Mouse (Mus musculus) kidney, embryonic 16.5 days (tissue): ENCODE measurements around the gene Tph1. TPM values are rescaled to one million over a fixed set of nuclear protein-coding genes. Genes with fewer than 3 reads are reported as not detected.

Experiments
- ATAC-seq: fragments of 200-750 bp; cut with Nextera tagmentation; 2 replicates; pipeline ENCODE4 v1.8.0; 2017; ENCODE audit warnings: moderate TSS enrichment; ENCODE audit not compliant: low FRiP score, low TSS enrichment
- H3K27ac ChIP-seq: fragments of 300-500 bp; sonication (generic); 2 replicates; pipeline ENCODE4 v1.5.1; 2014; ENCODE audit warnings: low read length
- H3K27me3 ChIP-seq: fragments of 300-500 bp; sonication (generic); 2 replicates; pipeline ENCODE4 v1.6.1; 2014; ENCODE audit warnings: low read length, control low read depth, mixed read lengths; ENCODE audit not compliant: insufficient read depth
- H3K36me3 ChIP-seq: fragments of 300-500 bp; sonication (generic); 2 replicates; pipeline ENCODE4 v1.6.1; 2014; ENCODE audit warnings: low read length, control low read depth, mixed read lengths; ENCODE audit not compliant: insufficient read depth
- H3K4me1 ChIP-seq: fragments of 300-500 bp; sonication (generic); 2 replicates; pipeline ENCODE4 v1.6.1; 2014; ENCODE audit warnings: low read length, control low read depth, mixed read lengths; ENCODE audit not compliant: insufficient read depth
- H3K4me2 ChIP-seq: fragments of 300-500 bp; sonication (generic); replicated peaks from 2 replicates; pipeline ENCODE4 v1.6.1; 2014; ENCODE audit warnings: low read depth, low read length
- H3K4me3 ChIP-seq: fragments of 300-500 bp; sonication (generic); 2 replicates; pipeline ENCODE4 v1.5.1; 2014; ENCODE audit warnings: mild to moderate bottlenecking, low read length
- H3K9ac ChIP-seq: fragments of 300-500 bp; sonication (generic); replicated peaks from 2 replicates; pipeline ENCODE4 v1.6.1; 2014; ENCODE audit warnings: low read length
- H3K9me3 ChIP-seq: fragments of 300-500 bp; sonication (generic); 2 replicates; pipeline ENCODE4 v1.6.1; 2016; ENCODE audit warnings: low read length, control low read depth
- WGBS: fragments of 180-500 bp; shearing (Covaris S2); extraction: QIAGEN DNeasy Blood & Tissue Kit; methylation state at CpG from one replicate; pipeline ENCODE4 v1.1.7; 2014; 5-methylcytosine and 5-hydroxymethylcytosine counted together
- polyA plus RNA-seq: library from polyadenylated mRNA; unstranded; fragments of >200 nt; fragmentation: Nextera tagmentation; extraction: Ambion mirVana; gene quantifications from 2 replicates; pipeline ENCODE4 v1.2.1, GENCODE M21; 2015

Gene Tph1
- polyA plus RNA-seq, 1 experiment from 2014 or later = 2.2 TPM

DNA sequence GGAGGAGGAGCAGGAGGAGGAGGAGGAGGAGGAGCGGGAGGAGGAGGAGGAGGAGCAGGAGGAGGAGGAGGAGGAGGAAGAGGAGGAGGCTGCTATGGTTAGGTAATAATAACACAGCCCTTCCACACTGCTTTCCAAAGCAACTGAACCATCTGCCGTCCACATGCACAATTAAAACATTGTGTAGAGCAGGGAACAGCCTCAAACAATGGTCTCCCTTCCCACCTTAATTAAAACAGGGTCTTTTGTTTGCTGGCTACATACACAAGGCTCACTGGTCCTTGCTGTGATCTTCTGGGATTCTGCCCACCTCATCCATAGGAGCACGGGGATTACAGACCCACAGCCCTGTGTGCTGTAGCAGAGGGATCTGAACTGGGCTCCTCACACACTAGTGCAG is 48.4 kb downstream of the Tph1 start:
- no peak for ATAC-seq
- Histone ChIP-seq H3K27ac (no peak overlapping the region), H3K9ac (no peak overlapping the region), H3K36me3 (no peaks in the 10 kb centered on the region), H3K4me2 (no peak overlapping the region), H3K4me1 (no peaks in the 10 kb centered on the region), H3K9me3 (no peaks in the 10 kb centered on the region), H3K27me3 (no peaks in the 10 kb centered on the region), H3K4me3 (no peak overlapping the region)
- 77% methylated on average over 2 of the region's 3 CpGs for WGBS

DNA sequence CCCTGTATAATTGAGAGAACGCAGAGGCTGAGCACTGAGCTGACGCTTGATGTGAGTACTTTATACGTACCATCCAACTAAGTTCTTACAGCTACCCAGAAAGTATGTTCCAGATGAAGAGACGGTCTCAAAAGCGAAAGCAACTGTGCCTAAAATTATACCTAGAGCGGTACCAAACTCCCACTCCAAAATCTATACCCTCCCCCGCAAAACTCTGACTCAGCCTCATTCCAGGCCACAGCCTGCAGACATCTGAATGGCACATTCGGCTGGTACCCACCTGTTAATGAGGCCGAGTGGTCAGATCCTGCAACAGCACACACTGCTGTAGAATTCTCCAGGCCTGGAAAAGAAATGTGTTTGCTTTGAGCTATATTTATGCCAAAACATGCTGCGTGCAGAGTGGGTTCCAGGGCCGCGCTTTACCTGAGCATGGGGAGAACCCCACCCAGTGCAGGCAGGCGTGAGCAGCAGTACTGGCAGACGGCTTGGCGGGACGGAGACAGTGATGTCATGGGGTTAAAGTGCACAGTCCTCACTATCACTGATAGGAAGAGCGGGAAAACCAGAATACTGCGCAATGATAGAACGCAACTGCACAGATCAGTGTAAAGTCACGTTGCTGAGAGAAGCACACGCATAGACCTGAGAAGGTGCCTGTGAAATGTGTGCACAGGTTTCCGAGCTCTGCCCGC is 53.8 kb downstream of the Tph1 start:
- WGBS = 89% methylated on average over 23 of the region's 23 CpGs
- Histone ChIP-seq H3K4me2 (no peak overlapping the region), H3K36me3 (no peaks in the 10 kb centered on the region), H3K27ac (no peak overlapping the region), H3K4me3 (no peak overlapping the region), H3K27me3 (no peaks in the 10 kb centered on the region), H3K4me1 (peaks cover 7% of the 10 kb centered on the region; the same call in 1 of the 2 replicates), H3K9me3 (no peaks in the 10 kb centered on the region), H3K9ac (no peak overlapping the region)
- no peak for ATAC-seq

DNA sequence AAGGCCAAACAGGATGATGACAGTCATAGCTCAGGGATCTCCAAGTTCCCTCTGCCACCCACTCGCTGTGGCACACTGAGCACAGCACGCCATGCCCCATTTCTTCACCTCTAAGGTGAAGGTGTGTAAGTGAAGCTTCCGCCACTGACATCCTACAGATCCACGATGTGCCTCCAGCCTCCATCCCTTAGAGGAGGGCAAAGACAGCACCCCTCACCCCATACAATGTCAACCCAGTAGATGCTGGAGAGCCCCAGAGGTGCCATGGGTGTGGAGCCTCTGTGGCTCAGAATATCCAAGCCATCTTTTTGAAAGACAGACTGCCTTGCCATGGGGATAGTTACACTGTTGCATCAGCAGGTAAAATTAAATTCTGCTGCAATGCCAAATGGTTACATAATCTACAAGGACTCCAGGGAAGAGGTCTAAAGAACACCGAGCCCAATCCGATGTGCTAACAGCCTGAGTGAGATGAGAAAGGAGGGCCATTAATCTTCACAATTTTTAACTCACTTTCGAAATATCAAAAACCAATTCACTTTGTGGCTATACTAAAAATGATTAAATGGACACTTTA is 55.8 kb downstream of the Tph1 start:
- Histone ChIP-seq H3K4me2 (no peak overlapping the region), H3K36me3 (no peaks in the 10 kb centered on the region), H3K4me1 (peaks cover 19% of the 10 kb centered on the region), H3K9ac (no peak overlapping the region), H3K9me3 (no peaks in the 10 kb centered on the region), H3K27me3 (no peaks in the 10 kb centered on the region), H3K27ac (no peak overlapping the region), H3K4me3 (no peak overlapping the region)
- WGBS = 84% methylated on average over 7 of the region's 7 CpGs
- no peak for ATAC-seq

DNA sequence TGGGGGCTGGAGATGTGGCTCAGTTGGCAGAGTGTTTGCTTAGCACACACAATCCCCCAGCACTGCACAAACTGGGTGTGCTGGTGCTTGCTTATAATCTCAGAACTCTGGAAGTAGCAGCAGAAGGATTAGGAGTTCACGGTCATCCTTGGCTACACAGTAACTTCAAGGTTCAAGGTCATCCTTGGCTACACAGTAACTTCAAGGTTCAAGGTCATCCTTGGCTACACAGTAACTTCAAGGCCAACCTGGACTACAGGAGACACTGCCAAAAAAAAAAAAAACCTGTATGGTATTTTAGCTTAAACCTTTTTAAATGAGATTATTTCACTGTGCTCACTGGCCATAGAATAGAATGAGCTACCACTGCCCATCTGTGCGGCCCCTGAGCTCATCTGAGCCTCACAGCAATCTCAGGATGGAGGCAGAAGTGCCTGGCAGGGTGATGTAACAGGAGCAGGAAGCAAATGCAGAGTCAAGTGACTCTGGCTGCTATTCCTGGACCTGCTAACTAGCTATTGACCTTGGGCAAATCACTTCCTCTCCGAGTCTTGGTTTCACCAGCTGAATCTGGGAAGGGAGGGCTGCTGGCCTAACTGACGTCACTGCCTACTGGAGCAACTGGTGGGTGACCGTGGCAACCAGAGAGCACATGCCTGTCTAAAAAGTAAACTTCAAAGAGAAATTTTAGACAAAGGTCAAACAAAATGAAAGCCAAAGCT is 56.9 kb downstream of the Tph1 start:
- WGBS = 46% methylated on average over 5 of the region's 5 CpGs
- no peak overlapping the region for H3K4me3 ChIP-seq
- no peaks in the 10 kb centered on the region for H3K36me3 ChIP-seq
- ATAC-seq = 0 out of 2 replicates have a peak, but pooled peaks have one; percentile 29
- H3K4me1 ChIP-seq = peaks cover 19% of the 10 kb centered on the region
- H3K4me2 ChIP-seq = no peak overlapping the region
- no peak overlapping the region for H3K9ac ChIP-seq
- no peaks in the 10 kb centered on the region for H3K9me3 ChIP-seq
- H3K27ac ChIP-seq = peak overlapping the region; percentile 54; the same call in 1 of the 2 replicates
- H3K27me3 ChIP-seq = no peaks in the 10 kb centered on the region

DNA sequence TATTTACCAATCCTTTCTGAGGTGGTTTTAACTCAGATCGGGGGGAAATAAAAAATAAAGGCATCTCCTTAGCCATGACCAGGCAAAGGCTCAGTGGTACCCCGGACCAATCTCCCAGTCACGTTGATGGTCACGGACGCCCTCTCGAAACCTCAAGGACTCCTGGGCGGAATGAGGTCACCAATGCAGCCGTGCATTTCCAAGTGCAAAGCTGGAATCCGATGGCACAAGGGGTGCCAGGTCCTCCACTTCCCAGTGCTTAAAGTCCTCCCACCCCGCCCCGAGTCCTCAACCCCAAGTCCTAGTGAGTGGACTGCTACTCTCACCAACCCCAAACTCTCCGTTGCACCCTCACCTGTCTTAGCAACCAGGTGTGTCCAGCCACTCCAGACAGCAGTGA is 58.1 kb downstream of the Tph1 start:
- 82% methylated on average over 12 of the region's 12 CpGs for WGBS
- peaks cover 19% of the 10 kb centered on the region for H3K4me1 ChIP-seq
- H3K4me2 ChIP-seq = no peak overlapping the region
- H3K27ac ChIP-seq = no peak overlapping the region
- H3K9ac ChIP-seq = no peak overlapping the region
- H3K9me3 ChIP-seq = no peaks in the 10 kb centered on the region
- no peaks in the 10 kb centered on the region for H3K36me3 ChIP-seq
- no peak for ATAC-seq
- H3K4me3 ChIP-seq = no peak overlapping the region
- no peaks in the 10 kb centered on the region for H3K27me3 ChIP-seq

DNA sequence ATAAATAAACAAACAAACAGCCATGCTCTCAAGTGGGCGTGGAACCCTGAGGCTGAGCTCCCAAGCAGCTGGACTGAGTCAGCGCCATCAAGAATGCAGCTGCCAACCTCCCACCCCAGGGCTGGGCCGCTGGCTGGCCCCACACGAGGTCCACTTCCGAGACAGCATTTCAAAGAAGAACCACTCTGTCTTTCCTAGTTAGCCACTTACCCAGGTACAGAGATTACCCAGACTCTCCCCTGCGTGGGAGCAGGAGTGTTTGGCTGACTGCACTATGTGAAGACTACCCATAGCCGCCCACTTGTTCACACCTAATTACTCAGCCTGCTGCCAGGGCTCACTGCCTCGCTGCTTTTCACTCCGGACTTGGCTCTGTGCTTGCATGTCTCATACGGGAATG is 59.2 kb downstream of the Tph1 start:
- no peaks in the 10 kb centered on the region for H3K9me3 ChIP-seq
- H3K36me3 ChIP-seq = no peaks in the 10 kb centered on the region
- no peak overlapping the region for H3K4me2 ChIP-seq
- no peaks in the 10 kb centered on the region for H3K27me3 ChIP-seq
- peak; percentile 56; the same call in 1 of the 2 replicates for ATAC-seq
- H3K4me1 ChIP-seq = peaks cover 19% of the 10 kb centered on the region
- 29% methylated on average over 10 of the region's 10 CpGs for WGBS
- H3K4me3 ChIP-seq = no peak overlapping the region
- H3K27ac ChIP-seq = no peak overlapping the region
- H3K9ac ChIP-seq = no peak overlapping the region

DNA sequence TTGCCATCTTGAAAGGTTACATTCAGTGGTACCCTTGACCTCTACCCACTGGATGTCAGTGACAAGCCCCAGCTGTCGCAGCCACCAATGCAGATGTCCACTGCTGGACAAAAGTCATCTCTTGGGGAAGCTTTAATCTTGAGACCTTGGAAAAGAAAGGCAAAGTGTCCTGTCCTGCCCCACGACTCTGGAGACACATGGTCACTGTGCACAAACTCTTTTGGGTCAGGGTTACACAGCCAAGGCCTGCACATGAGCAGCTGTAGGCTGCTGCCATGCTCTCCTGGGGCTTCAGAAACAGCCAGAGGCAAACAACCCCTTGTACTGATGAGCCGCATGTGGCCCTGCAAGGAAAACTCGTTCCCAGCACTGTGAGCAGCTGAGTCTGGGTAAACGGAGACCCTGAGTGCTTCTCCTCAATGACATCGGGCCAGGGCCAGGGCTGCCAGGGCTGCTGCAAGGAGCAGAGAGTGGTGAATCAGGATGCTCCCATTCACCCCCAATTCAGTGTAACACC is 59.9 kb downstream of the Tph1 start:
- H3K36me3 ChIP-seq = no peaks in the 10 kb centered on the region
- no peaks in the 10 kb centered on the region for H3K27me3 ChIP-seq
- no peaks in the 10 kb centered on the region for H3K9me3 ChIP-seq
- H3K4me3 ChIP-seq = no peak overlapping the region
- H3K9ac ChIP-seq = no peak overlapping the region
- H3K27ac ChIP-seq = no peak overlapping the region
- peaks cover 22% of the 10 kb centered on the region for H3K4me1 ChIP-seq
- 64% methylated on average over 6 of the region's 6 CpGs for WGBS
- H3K4me2 ChIP-seq = no peak overlapping the region
- ATAC-seq = no peak

DNA sequence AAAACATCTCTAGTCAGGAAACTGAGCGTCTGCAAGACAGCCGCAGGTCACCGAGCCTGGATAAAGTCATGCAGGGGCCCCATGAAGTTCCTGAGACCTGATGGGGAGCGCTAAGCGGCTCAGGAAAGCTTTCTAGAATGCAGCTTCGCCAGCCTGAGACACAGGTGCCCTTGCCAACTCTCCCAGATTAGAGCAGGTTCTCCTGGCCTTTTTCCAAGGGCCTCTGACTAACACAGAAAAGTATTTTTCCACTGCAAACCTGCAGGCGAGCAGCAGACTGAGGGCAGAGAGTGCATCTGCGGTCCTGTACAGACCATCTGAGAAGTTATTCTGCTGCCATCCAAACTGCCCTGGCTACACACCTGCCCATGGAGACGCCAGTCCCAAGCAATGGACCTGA is 60.4 kb downstream of the Tph1 start:
- 59% methylated on average over 9 of the region's 9 CpGs for WGBS
- Histone ChIP-seq H3K9ac (no peak overlapping the region), H3K27ac (no peak overlapping the region), H3K9me3 (no peaks in the 10 kb centered on the region), H3K4me1 (peaks cover 27% of the 10 kb centered on the region), H3K4me2 (no peak overlapping the region), H3K36me3 (no peaks in the 10 kb centered on the region), H3K27me3 (no peaks in the 10 kb centered on the region), H3K4me3 (no peak overlapping the region)
- no peak for ATAC-seq

DNA sequence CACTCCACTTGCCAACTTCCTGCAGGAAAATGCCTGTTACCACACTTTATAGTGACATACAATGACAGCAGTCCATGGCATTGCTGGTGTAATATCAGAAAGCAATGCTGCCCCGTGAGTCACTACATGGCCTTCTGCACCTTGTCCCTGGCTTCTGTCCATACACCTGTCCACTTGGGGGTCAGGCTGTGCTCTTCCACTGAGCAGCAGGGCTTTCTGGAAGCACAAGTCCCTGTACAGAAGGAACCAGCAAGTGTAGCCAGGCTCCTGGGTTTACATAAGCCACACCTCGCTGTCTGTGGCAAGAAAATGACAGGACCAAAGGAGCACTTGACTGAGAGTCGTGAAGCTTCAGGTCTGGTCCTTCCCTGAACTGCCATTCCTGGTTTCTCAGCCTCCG is 63.0 kb downstream of the Tph1 start:
- Histone ChIP-seq H3K4me1 (peaks cover 21% of the 10 kb centered on the region), H3K9ac (no peak overlapping the region), H3K36me3 (peaks cover 3% of the 10 kb centered on the region; the same call in 1 of the 2 replicates), H3K4me2 (no peak overlapping the region), H3K9me3 (no peaks in the 10 kb centered on the region), H3K4me3 (no peak overlapping the region), H3K27me3 (no peaks in the 10 kb centered on the region), H3K27ac (no peak overlapping the region)
- WGBS = 86% methylated on average over 4 of the region's 4 CpGs
- no peak for ATAC-seq
